ENCODE assay signal across 8 mouse cellular contexts in genomic region chr13:103920933-103921830, GRCm38 (mm10). TPM values are rescaled to one million over a fixed set of nuclear protein-coding genes. Genes with fewer than 3 reads are reported as not detected.
A peak's percentile ranks its signal among the peaks of the same experiment; 100 is the strongest.
DNase-seq lines count a peak whose midpoint lies in the region; ATAC-seq lines count a peak whose summit lies in the region.

No protein-coding gene starts in this region.

- peak overlapping the region; percentile 88 for H3K4me3 ChIP-seq in brown adipose tissue, adult 24 weeks (ENCODE audit: insufficient read depth, low read depth, low read length)
- H3K4me3 ChIP-seq in forebrain, embryonic 11.5 days (ENCODE audit: low read depth, low read length) = peak overlapping the region; percentile 88
- H3K4me3 ChIP-seq in heart, embryonic 16.5 days (ENCODE audit: low read length) = peak overlapping the region; percentile 71
- peak overlapping the region; percentile 91 for H3K4me3 ChIP-seq in liver, embryonic 15.5 days (replicated peaks)
- H3K4me3 ChIP-seq in neural tube, embryonic 12.5 days = peak overlapping the region; percentile 79

- DNase-seq in forebrain, embryonic 11.5 days (ENCODE audit: low spot score) = peak; percentile 95
- DNase-seq in kidney, postnatal 36 days = peak; percentile 93 to 95
- peak; percentile 67 for DNase-seq in telencephalon, adult 2 months (ENCODE audit: low read depth, low spot score)

- no peaks in the 10 kb centered on the region for H3K9me3 ChIP-seq in forebrain, embryonic 11.5 days (ENCODE audit: control insufficient read depth, low read length)
- no peaks in the 10 kb centered on the region for H3K9me3 ChIP-seq in heart, embryonic 16.5 days (replicated peaks; ENCODE audit: control insufficient read depth, low read length)
- H3K9me3 ChIP-seq in liver, embryonic 15.5 days (replicated peaks) = no peaks in the 10 kb centered on the region
- H3K9me3 ChIP-seq in neural tube, embryonic 12.5 days = no peaks in the 10 kb centered on the region

- WGBS in forebrain, embryonic 11.5 days = 0% methylated on average over 58 of the region's 125 CpGs
- WGBS in heart, embryonic 16.5 days = under 1% methylated on average over 60 of the region's 125 CpGs
- WGBS in liver, embryonic 15.5 days (ENCODE audit: insufficient replicate concordance) = under 1% methylated on average over 79 of the region's 125 CpGs
- WGBS in neural tube, embryonic 12.5 days = under 1% methylated on average over 96 of the region's 125 CpGs

- peak overlapping the region; percentile 99 for H3K9ac ChIP-seq in forebrain, embryonic 11.5 days (ENCODE audit: low read length)
- H3K9ac ChIP-seq in heart, embryonic 16.5 days (ENCODE audit: low read length) = peak overlapping the region; percentile 99
- H3K9ac ChIP-seq in liver, embryonic 15.5 days = peak overlapping the region; percentile 91
- peak overlapping the region; percentile 100 for H3K9ac ChIP-seq in neural tube, embryonic 12.5 days

- H3K4me2 ChIP-seq in forebrain, embryonic 11.5 days (ENCODE audit: low read depth, low read length, severe bottlenecking) = peak overlapping the region; percentile 80
- H3K4me2 ChIP-seq in heart, embryonic 16.5 days (ENCODE audit: low read depth, low read length) = peak overlapping the region; percentile 91
- H3K4me2 ChIP-seq in liver, embryonic 15.5 days = peak overlapping the region; percentile 94
- H3K4me2 ChIP-seq in neural tube, embryonic 12.5 days (replicated peaks) = peak overlapping the region; percentile 75

- H3K27me3 ChIP-seq in forebrain, embryonic 11.5 days (ENCODE audit: control insufficient read depth, insufficient read depth, low read length) = no peaks in the 10 kb centered on the region; the same call in 1 of the 2 replicates
- no peaks in the 10 kb centered on the region for H3K27me3 ChIP-seq in heart, embryonic 16.5 days (ENCODE audit: control insufficient read depth, insufficient read depth, low read length)
- peaks cover 34% of the 10 kb centered on the region for H3K27me3 ChIP-seq in liver, embryonic 15.5 days
- no peaks in the 10 kb centered on the region for H3K27me3 ChIP-seq in neural tube, embryonic 12.5 days (replicated peaks)

- H3K4me1 ChIP-seq in brown adipose tissue, adult 24 weeks (ENCODE audit: control insufficient read depth, insufficient read depth, insufficient read length, low read length) = 0 out of 2 replicates have a peak, but pooled peaks cover 2% of the 10 kb centered on the region
- H3K4me1 ChIP-seq in forebrain, embryonic 11.5 days (replicated peaks; ENCODE audit: control insufficient read depth, insufficient read depth, low read length) = 0 out of 2 replicates have a peak, but pooled peaks cover 4% of the 10 kb centered on the region
- peaks cover 14% of the 10 kb centered on the region for H3K4me1 ChIP-seq in heart, embryonic 16.5 days (ENCODE audit: control insufficient read depth, insufficient read depth, low read length)
- peaks cover 16% of the 10 kb centered on the region for H3K4me1 ChIP-seq in liver, embryonic 15.5 days (replicated peaks)
- peaks cover 11% of the 10 kb centered on the region; the same call in 1 of the 2 replicates for H3K4me1 ChIP-seq in neural tube, embryonic 12.5 days

- peak; percentile 52 for ATAC-seq in CD4-positive, CD25-positive, alpha-beta regulatory T cell, adult 4 months
- ATAC-seq in forebrain, embryonic 11.5 days (replicated peaks; ENCODE audit: low FRiP score) = peak; percentile 94
- peak; percentile 91 for ATAC-seq in heart, embryonic 16.5 days (replicated peaks; ENCODE audit: extremely low read depth, insufficient read depth, low FRiP score)
- peak; percentile 87 for ATAC-seq in liver, embryonic 15.5 days (ENCODE audit: insufficient read depth)
- peak; percentile 92 for ATAC-seq in neural tube, embryonic 12.5 days (ENCODE audit: low FRiP score, low read depth)

- H3K36me3 ChIP-seq in forebrain, embryonic 11.5 days (ENCODE audit: control insufficient read depth, insufficient read depth, low read length) = no peaks in the 10 kb centered on the region
- H3K36me3 ChIP-seq in heart, embryonic 16.5 days (ENCODE audit: control insufficient read depth, insufficient read depth) = no peaks in the 10 kb centered on the region
- no peaks in the 10 kb centered on the region for H3K36me3 ChIP-seq in liver, embryonic 15.5 days (replicated peaks)
- H3K36me3 ChIP-seq in neural tube, embryonic 12.5 days = no peaks in the 10 kb centered on the region

- peak overlapping the region; percentile 94 for H3K27ac ChIP-seq in brown adipose tissue, adult 24 weeks (replicated peaks; ENCODE audit: low read depth, low read length)
- H3K27ac ChIP-seq in forebrain, embryonic 11.5 days (ENCODE audit: low read depth, low read length) = peak overlapping the region; percentile 100
- peak overlapping the region; percentile 100 for H3K27ac ChIP-seq in heart, embryonic 16.5 days (ENCODE audit: low read length)
- H3K27ac ChIP-seq in liver, embryonic 15.5 days (replicated peaks) = peak overlapping the region; percentile 95
- peak overlapping the region; percentile 100 for H3K27ac ChIP-seq in neural tube, embryonic 12.5 days

RNA-seq across cellular contexts. Expression of gene Erbin, which starts 0.9 kb away (rescaled TPM):
- polyA plus RNA-seq in CD4-positive, CD25-positive, alpha-beta regulatory T cell, adult 4 months (2017; shearing (Covaris generic)) = 10 to 100 TPM; 31.4 to 43.7 TPM
- polyA plus RNA-seq in brown adipose tissue, adult 24 weeks (2012; ENCODE audit: insufficient read depth, insufficient read length, missing spikeins) = 19.1 and 23.2 TPM in 2 replicates
- 26.1 and 27.0 TPM in 2 replicates for polyA plus RNA-seq in forebrain, embryonic 11.5 days (2014; fragmentation: Nextera tagmentation; extraction: Ambion mirVana)
- 10.2 TPM in 2 replicates for polyA plus RNA-seq in heart, embryonic 16.5 days (2015; fragmentation: Nextera tagmentation; extraction: Ambion mirVana)
- 4.5 and 4.9 TPM in 2 replicates for polyA plus RNA-seq in liver, embryonic 15.5 days (2015; fragmentation: Nextera tagmentation; extraction: Ambion mirVana)
- 17.5 and 19.0 TPM in 2 replicates for polyA plus RNA-seq in neural tube, embryonic 12.5 days (2016; fragmentation: Nextera tagmentation; extraction: Ambion mirVana)

Comparison
In these comparisons a context has a peak if more than half of its experiments do, and no peak if none do; other contexts are left out.
1. Peak in every context shown above with its lines: DNase-seq, ATAC-seq, H3K4me3 ChIP-seq and H3K27ac ChIP-seq.